In genomic region chr4:53600462-53600861, GRCm38 (mm10) we compare ENCODE assay signal across 8 mouse cellular contexts. TPM values are rescaled to one million over a fixed set of nuclear protein-coding genes. Genes with fewer than 3 reads are reported as not detected.
DNase-seq lines count a peak whose midpoint lies in the region; ATAC-seq lines count a peak whose summit lies in the region.
"Had no signal": no experiment of that assay in that cellular context is flagged by ENCODE, and none has a peak within 500 bp of the region (broad histone marks: within the 10 kb centered on the region; RNA-seq: fewer than 3 reads in every experiment).

No protein-coding gene starts in this region.

- H3K4me3 ChIP-seq in forebrain, embryonic 11.5 days (ENCODE audit: low read depth, low read length) = no peak overlapping the region
- H3K4me3 ChIP-seq: limb, embryonic 13.5 days had no signal

- H3K4me2 ChIP-seq in forebrain, embryonic 11.5 days (ENCODE audit: low read depth, low read length, severe bottlenecking) = no peak overlapping the region
- H3K4me2 ChIP-seq: limb, embryonic 13.5 days had no signal

- 39% methylated on average over 6 of the region's 6 CpGs for WGBS in forebrain, embryonic 11.5 days

- H3K9ac ChIP-seq in forebrain, embryonic 11.5 days (ENCODE audit: low read length) = no peak overlapping the region
- H3K9ac ChIP-seq: limb, embryonic 13.5 days had no signal

- no peaks in the 10 kb centered on the region for H3K4me1 ChIP-seq in forebrain, embryonic 11.5 days (replicated peaks; ENCODE audit: control insufficient read depth, insufficient read depth, low read length)
- H3K4me1 ChIP-seq: limb, embryonic 13.5 days had no signal

- no peak overlapping the region for H3K27ac ChIP-seq in forebrain, embryonic 11.5 days (ENCODE audit: low read depth, low read length)
- H3K27ac ChIP-seq: limb, embryonic 13.5 days had no signal

- H3K36me3 ChIP-seq in forebrain, embryonic 11.5 days (ENCODE audit: control insufficient read depth, insufficient read depth, low read length) = no peaks in the 10 kb centered on the region
- H3K36me3 ChIP-seq: limb, embryonic 13.5 days had no signal

- peak; percentile 38 for DNase-seq in kidney, postnatal 10 days
- DNase-seq in kidney, adult 8-10 months = no peak
- peak; percentile 82 for DNase-seq in ES-CJ7 (ENCODE audit: low read depth, low spot score)
- DNase-seq in lung, postnatal 25 days (ENCODE audit: low spot score) = peak; percentile 15
- no peak for DNase-seq in thymus, adult 18-20 months
- no peak for DNase-seq in forebrain, embryonic 11.5 days (ENCODE audit: low spot score)

- no peaks in the 10 kb centered on the region for H3K27me3 ChIP-seq in forebrain, embryonic 11.5 days (ENCODE audit: control insufficient read depth, insufficient read depth, low read length)
- H3K27me3 ChIP-seq: limb, embryonic 13.5 days had no signal

- ATAC-seq in activated CD4-positive, CD25-positive, alpha-beta regulatory T cell, adult 4 months = peak; percentile 36
- ATAC-seq in forebrain, embryonic 11.5 days (replicated peaks; ENCODE audit: low FRiP score) = no peak

- H3K9me3 ChIP-seq in forebrain, embryonic 11.5 days (ENCODE audit: control insufficient read depth, low read length) = no peaks in the 10 kb centered on the region
- H3K9me3 ChIP-seq: limb, embryonic 13.5 days had no signal

RNA-seq across cellular contexts. Expression of gene Fsd1l, which starts 30.8 kb away (rescaled TPM):
- polyA plus RNA-seq in activated CD4-positive, CD25-positive, alpha-beta regulatory T cell, adult 4 months (2017; shearing (Covaris generic)) = 1 to 10 TPM; 4.5 to 5.7 TPM
- polyA plus RNA-seq in forebrain, embryonic 11.5 days (2014; fragmentation: Nextera tagmentation; extraction: Ambion mirVana) = 27.7 and 27.9 TPM in 2 replicates

Comparison
In these comparisons a context has a peak if more than half of its experiments do, and no peak if none do; other contexts are left out.
1. DNase-seq: peak in kidney, postnatal 10 days (single experiment), ES-CJ7 (single experiment) and lung, postnatal 25 days (single experiment); none in kidney, adult 8-10 months (0 of 2), thymus, adult 18-20 months (0 of 2) and forebrain, embryonic 11.5 days (single experiment).